Mouse (Mus musculus) small intestine, adult 2 months (tissue): Measurements from ENCODE around the gene Jup. TPM values are rescaled to one million over a fixed set of nuclear protein-coding genes. Genes with fewer than 3 reads are reported as not detected.
"Not testable (repeated sequence)": the region's sequence is repeated elsewhere in the genome, so short reads cannot be mapped to it uniquely, and the experiment has no call there.

ENCODE experiments used
- H3K27ac ChIP-seq: fragments of 200-500 bp; 2 replicates; pipeline ENCODE4 v1.5.1; 2012; ENCODE audit warnings: low read depth, low read length, control low read depth, inconsistent platforms; ENCODE audit not compliant: insufficient read depth
- H3K27me3 ChIP-seq: fragments of 200-500 bp; 2 replicates; pipeline ENCODE4 v1.6.1; 2012; ENCODE audit warnings: mild to moderate bottlenecking, moderate library complexity, low read length, inconsistent platforms; ENCODE audit not compliant: control insufficient read depth, insufficient read depth
- H3K36me3 ChIP-seq: fragments of 200-500 bp; 2 replicates; pipeline ENCODE4 v1.6.1; 2012; ENCODE audit warnings: mild to moderate bottlenecking, low read length, control low read depth, inconsistent platforms; ENCODE audit not compliant: control insufficient read depth, insufficient read depth
- H3K4me1 ChIP-seq: fragments of 200-500 bp; 2 replicates; pipeline ENCODE4 v1.6.1; 2012; ENCODE audit warnings: low read length, inconsistent platforms, mixed read lengths; ENCODE audit not compliant: control insufficient read depth, insufficient read depth, insufficient read length
- H3K4me3 ChIP-seq: fragments of 200-500 bp; 2 replicates; pipeline ENCODE4 v1.5.1; 2012; ENCODE audit warnings: low read depth, mild to moderate bottlenecking, control low read depth, inconsistent platforms, low read length, moderate library complexity
- CTCF ChIP-seq: fragments of 200-500 bp; IDR thresholded peaks from 2 replicates; pipeline ENCODE4 v1.5.1; 2012; ENCODE audit warnings: low read depth, mild to moderate bottlenecking, control low read depth, inconsistent platforms, low read length, moderate library complexity, mixed read lengths; ENCODE audit not compliant: insufficient replicate concordance, insufficient read length; ENCODE audit errors: extremely low read depth
- POLR2A ChIP-seq: fragments of 200-500 bp; IDR thresholded peaks from 2 replicates; pipeline ENCODE4 v1.6.1; 2012; ENCODE audit warnings: low read depth, mild to moderate bottlenecking, control low read depth, inconsistent platforms, low read length, moderate library complexity
- WGBS: fragments of 180-500 bp; shearing (Covaris S2); methylation state at CpG from one replicate; pipeline ENCODE4 v1.1.7; 2018; 5-methylcytosine and 5-hydroxymethylcytosine counted together
- polyA plus RNA-seq: library from polyadenylated mRNA; depleted of rRNA; stranded (reverse); fragments of >200 nt; gene quantifications from 2 replicates; pipeline ENCODE4 v1.2.3, GENCODE M21; 2012; rRNA removed

Jup gene
- polyA plus RNA-seq, 1 experiment: 689 TPM

GRCm38 (mm10) chr11:100322591-100323258 lies 74.8 kb downstream of the Jup start:
- no peak overlapping the region for H3K4me3 ChIP-seq
- WGBS: 36% methylated on average over 3 of the region's 3 CpGs

GRCm38 (mm10) chr11:100321479-100322305 lies 75.9 kb downstream of the Jup start:
- Histone ChIP-seq H3K4me3 (peak overlapping the region; percentile 41), H3K27ac (peak overlapping the region; percentile 40; the same call in 1 of the 2 replicates), H3K36me3 (peaks cover 20% of the 10 kb centered on the region)
- 28% methylated on average over 7 of the region's 7 CpGs for WGBS
- not testable (repeated sequence) for H3K4me1 ChIP-seq, H3K27me3 ChIP-seq

More at GRCm38 (mm10) chr11:100322591-100323258, 74.8 kb downstream of the Jup start:
- TF ChIP-seq CTCF (no peak), POLR2A (no peak)
- no peaks in the 10 kb centered on the region for H3K27me3 ChIP-seq
- peaks cover 3% of the 10 kb centered on the region; the same call in 1 of the 2 replicates for H3K4me1 ChIP-seq
- H3K36me3 ChIP-seq: peaks cover 20% of the 10 kb centered on the region
- peak overlapping the region; percentile 40 for H3K27ac ChIP-seq

DNA sequence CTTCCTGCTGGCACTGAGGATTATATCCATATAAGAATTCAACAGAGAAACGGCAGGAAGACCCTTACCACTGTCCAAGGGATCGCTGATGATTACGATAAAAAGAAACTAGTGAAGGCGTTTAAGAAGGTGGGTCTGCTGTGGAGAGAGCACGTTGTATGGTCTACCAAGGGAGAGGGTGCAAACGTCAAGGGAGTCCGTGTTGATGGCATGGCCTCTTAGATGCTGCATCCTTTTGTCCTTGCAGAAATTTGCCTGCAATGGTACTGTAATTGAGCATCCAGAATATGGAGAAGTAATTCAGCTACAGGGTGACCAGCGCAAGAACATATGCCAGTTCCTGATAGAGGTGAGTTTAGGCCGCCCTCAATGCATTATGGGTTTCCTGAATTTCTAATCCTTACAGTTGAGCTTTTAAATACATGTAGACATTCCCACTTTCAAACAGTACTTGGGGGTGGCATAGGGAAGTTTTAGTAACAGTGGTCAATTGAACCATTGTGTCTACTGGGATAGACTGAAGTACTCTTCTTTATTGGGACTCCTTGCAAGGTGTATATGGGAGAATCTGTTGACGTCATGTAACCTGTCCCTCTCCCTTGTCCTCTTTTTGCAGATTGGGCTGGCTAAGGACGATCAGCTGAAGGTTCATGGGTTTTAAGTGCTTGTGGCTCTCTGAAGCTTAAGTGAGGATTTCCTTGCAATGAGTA lies 76.7 kb downstream of the Jup start:
- WGBS: 3% methylated on average over 11 of the region's 11 CpGs
- Histone ChIP-seq H3K4me3 (peak overlapping the region; percentile 82), H3K27ac (peak overlapping the region; percentile 48), H3K36me3 (peaks cover 20% of the 10 kb centered on the region)
- H3K27me3 ChIP-seq, H3K4me1 ChIP-seq: not testable (repeated sequence)

DNA sequence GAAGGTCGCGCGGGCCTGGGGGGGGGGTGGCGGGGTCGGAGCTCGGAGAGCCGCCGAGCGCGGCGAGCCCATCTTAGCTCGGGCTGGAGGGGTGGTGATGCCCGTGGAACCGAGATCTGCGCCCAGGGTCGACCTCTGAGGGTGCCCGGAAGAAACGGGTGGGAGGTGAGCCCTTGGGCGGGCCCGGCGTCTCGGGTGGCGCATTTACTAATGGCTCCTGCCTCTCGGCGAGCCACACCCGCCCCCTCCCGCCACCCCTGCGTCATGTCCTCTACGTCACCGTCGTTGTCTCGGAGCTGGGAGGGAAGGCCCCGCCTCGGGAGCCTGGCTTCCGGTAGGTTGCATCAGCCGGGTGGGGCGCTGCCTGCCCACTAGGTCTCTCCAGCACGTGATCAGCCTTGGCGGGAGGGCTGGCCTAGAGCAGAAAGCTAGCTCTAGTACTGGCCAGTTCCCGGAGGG lies 77.4 kb downstream of the Jup start:
- WGBS: 1% methylated on average over 40 of the region's 40 CpGs
- peak overlapping the region; percentile 74 for H3K27ac ChIP-seq
- peak; percentile 81 for TF ChIP-seq POLR2A
- no peak for TF ChIP-seq CTCF
- H3K4me3 ChIP-seq: peak overlapping the region; percentile 82
- H3K36me3 ChIP-seq: peaks cover 20% of the 10 kb centered on the region
- peaks cover 3% of the 10 kb centered on the region; the same call in 1 of the 2 replicates for H3K4me1 ChIP-seq
- H3K27me3 ChIP-seq: no peaks in the 10 kb centered on the region

DNA sequence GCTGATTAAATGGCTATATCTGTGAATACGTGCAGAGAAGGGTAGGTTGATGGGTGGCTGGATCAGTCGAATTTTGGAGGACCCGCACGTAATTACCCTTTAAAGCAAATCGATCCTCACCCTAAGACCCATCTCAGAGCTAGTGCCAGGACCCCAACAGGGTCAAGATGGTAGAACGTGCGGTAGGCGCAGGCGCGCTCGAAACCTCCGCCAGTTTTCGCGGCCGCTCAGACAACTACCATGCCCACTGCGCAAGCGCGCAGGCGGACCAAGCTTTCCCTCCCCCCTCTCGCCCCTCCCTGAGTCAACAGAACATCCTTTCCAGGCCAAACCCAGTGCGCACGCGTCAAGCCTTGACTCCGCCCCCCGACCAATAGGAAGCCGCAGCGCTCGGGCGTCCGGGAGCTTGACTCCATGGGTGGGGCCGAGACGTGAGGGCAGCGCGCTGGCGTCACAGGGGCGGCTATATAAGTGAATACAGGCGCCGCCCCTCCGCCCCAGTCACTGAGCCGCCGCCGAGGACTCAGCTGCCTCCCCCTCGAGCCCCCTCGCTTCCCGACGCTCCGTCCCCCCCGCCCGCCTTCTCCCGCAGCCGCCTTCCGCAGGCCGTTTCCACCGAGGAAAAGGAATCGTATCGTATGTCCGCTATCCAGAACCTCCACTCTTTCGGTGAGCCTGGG lies 77.9 kb downstream of the Jup start, which contains the start of gene Eif1:
TSS of gene Eif1 (plus strand) at position 394 of the 680 bp plus-strand sequence.
- WGBS: 1% methylated on average over 55 of the region's 58 CpGs
- peak within 1 kb of the TSS; percentile 82 for H3K4me3 ChIP-seq
- H3K27ac ChIP-seq: peak within 1 kb of the TSS; percentile 74
- TF ChIP-seq CTCF (no peak), POLR2A (peak; percentile 74)
- peaks cover 3% of the 10 kb centered on the region; the same call in 1 of the 2 replicates for H3K4me1 ChIP-seq
- peaks cover 18% of the 10 kb centered on the region for H3K36me3 ChIP-seq
- H3K27me3 ChIP-seq: no peaks in the 10 kb centered on the region

Other genes starting within 250 kb of the Jup start
- 1,218 and 2,324 TPM in 2 replicates for gene Krt19, start 249.1 kb downstream of the Jup start, polyA plus RNA-seq
- gene Krt9, start 204.5 kb downstream of the Jup start, polyA plus RNA-seq: not detected in 2 replicates
- 0.27 TPM in 1 of 2 replicates, not detected in the other for gene Krt14, start 190.2 kb downstream of the Jup start, polyA plus RNA-seq
- gene Krt16, start 148.9 kb downstream of the Jup start, polyA plus RNA-seq: 0.08 TPM in 1 of 2 replicates, not detected in the other
- 0.11 and 0.72 TPM in 2 replicates for gene Krt17, start 136.7 kb downstream of the Jup start, polyA plus RNA-seq
- gene Krt42, start 127.9 kb downstream of the Jup start, polyA plus RNA-seq: 0.09 TPM in 1 of 2 replicates, not detected in the other
- 49.3 and 102 TPM in 2 replicates for gene Eif1, start 77.9 kb downstream of the Jup start, polyA plus RNA-seq
- gene Gast, start 63.4 kb downstream of the Jup start, polyA plus RNA-seq: 0.38 and 336 TPM in 2 replicates
- 2.7 and 4.6 TPM in 2 replicates for gene Hap1, start 41.6 kb downstream of the Jup start, polyA plus RNA-seq
- gene P3h4, start 17.1 kb upstream of the Jup start, polyA plus RNA-seq: 11.4 and 12.8 TPM in 2 replicates
- 7.2 and 10.0 TPM in 2 replicates for gene Fkbp10, start 17.9 kb upstream of the Jup start, polyA plus RNA-seq
- 7.9 and 8.4 TPM in 2 replicates for gene Nt5c3b, start 44.0 kb upstream of the Jup start, polyA plus RNA-seq
- gene Klhl10, start 44.2 kb upstream of the Jup start, polyA plus RNA-seq: 0.04 TPM in 1 of 2 replicates, not detected in the other
- 1.7 TPM in 2 replicates for gene Klhl11, start 75.0 kb upstream of the Jup start, polyA plus RNA-seq
- 14.0 and 21.7 TPM in 2 replicates for gene Acly, start 130.2 kb upstream of the Jup start, polyA plus RNA-seq
- gene Ttc25, start 147.8 kb upstream of the Jup start, polyA plus RNA-seq: 0.01 and 0.09 TPM in 2 replicates
- gene Cnp, start 177.1 kb upstream of the Jup start, polyA plus RNA-seq: 12.1 and 19.4 TPM in 2 replicates
- gene Nkiras2, start 221.5 kb upstream of the Jup start, polyA plus RNA-seq: 85.2 and 134 TPM in 2 replicates
- 10.6 and 24.8 TPM in 2 replicates for gene Dnajc7, start 222.4 kb upstream of the Jup start, polyA plus RNA-seq